Mouse (Mus musculus) liver, adult 2 months (tissue): Measurements from ENCODE around the gene Vwa2. TPM values are rescaled to one million over a fixed set of nuclear protein-coding genes. Genes with fewer than 3 reads are reported as not detected.

Source experiments
- DNase-seq: peaks from one replicate; pipeline ENCODE4 v3.0.0-alpha.2; 2011; ENCODE audit warnings: low read depth, low spot score; ENCODE audit errors: extremely low read depth
- H3K27ac ChIP-seq: fragments of 200-500 bp; replicated peaks from 2 replicates; pipeline ENCODE4 v1.5.1; 2012; ENCODE audit warnings: low read depth, mild to moderate bottlenecking, control low read depth, inconsistent platforms, low read length; ENCODE audit not compliant: insufficient read depth
- H3K27me3 ChIP-seq: fragments of 200-500 bp; 2 replicates; pipeline ENCODE4 v1.6.1; 2012; ENCODE audit warnings: mild to moderate bottlenecking, moderate library complexity, low read length, inconsistent platforms; ENCODE audit not compliant: control insufficient read depth, insufficient read depth
- H3K36me3 ChIP-seq: fragments of 200-500 bp; 2 replicates; pipeline ENCODE4 v1.6.1; 2012; ENCODE audit warnings: low read length, inconsistent platforms; ENCODE audit not compliant: control insufficient read depth, insufficient read depth
- H3K4me1 ChIP-seq: fragments of 200-500 bp; 2 replicates; pipeline ENCODE4 v1.6.1; 2011; ENCODE audit warnings: low read length; ENCODE audit not compliant: control insufficient read depth, insufficient read depth
- H3K4me3 ChIP-seq: fragments of 200-500 bp; 2 replicates; pipeline ENCODE4 v1.5.1; 2011; ENCODE audit warnings: low read depth, mild to moderate bottlenecking, control low read depth, low read length, moderate library complexity; ENCODE audit not compliant: insufficient read depth
- H3K79me2 ChIP-seq: fragments of 200-500 bp; 2 replicates; pipeline ENCODE4 v1.6.1; 2012; ENCODE audit warnings: inconsistent platforms, mild to moderate bottlenecking, low read length, moderate library complexity; ENCODE audit not compliant: control insufficient read depth, insufficient read depth
- H3K9ac ChIP-seq: fragments of 200-500 bp; 2 replicates; pipeline ENCODE4 v1.6.1; 2012; ENCODE audit warnings: low read depth, mild to moderate bottlenecking, control low read depth, inconsistent platforms, low read length
- CTCF ChIP-seq: fragments of 200-500 bp; IDR thresholded peaks from 2 replicates; pipeline ENCODE4 v1.5.1; 2011; ENCODE audit warnings: low read depth, low read length, control low read depth
- POLR2A ChIP-seq: fragments of 200-500 bp; IDR thresholded peaks from 2 replicates; pipeline ENCODE4 v1.6.1; 2011; ENCODE audit warnings: low read length, control low read depth; ENCODE audit not compliant: insufficient read depth; ENCODE audit errors: extremely low read depth
- WGBS: fragments of 180-500 bp; shearing (Covaris S2); methylation state at CpG from one replicate; pipeline ENCODE4 v1.1.7; 2018; 5-methylcytosine and 5-hydroxymethylcytosine counted together
- polyA plus RNA-seq: library from polyadenylated mRNA; depleted of rRNA; stranded (reverse); fragments of >200 nt; gene quantifications from 2 replicates; pipeline ENCODE4 v1.2.3, GENCODE M21; 2012
- total RNA-seq: library from RNA; depleted of rRNA; stranded (reverse); fragments of >200 nt; gene quantifications from 2 replicates; pipeline ENCODE4 v1.2.3, GENCODE M21; 2014

Vwa2 gene
- total and polyA plus RNA-seq, 2 experiments, result not detected

DNA sequence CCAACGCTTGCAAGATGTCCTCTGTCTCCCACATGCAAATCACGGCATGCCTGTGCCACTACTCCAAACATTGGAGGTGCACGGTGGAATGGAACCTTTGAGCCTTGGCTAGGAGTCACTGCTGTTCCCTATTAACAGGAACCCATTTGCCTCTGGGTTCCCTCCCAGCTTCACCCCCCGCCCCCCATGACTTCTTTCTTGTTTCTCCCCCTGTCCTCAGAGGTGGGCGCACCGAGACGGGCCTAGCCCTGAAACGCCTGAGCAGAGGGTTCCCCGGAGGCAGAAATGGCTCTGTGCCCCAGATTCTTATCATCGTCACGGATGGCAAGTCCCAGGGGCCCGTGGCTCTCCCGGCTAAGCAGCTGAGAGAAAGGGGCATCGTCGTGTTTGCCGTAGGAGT is 23.6 kb downstream of the Vwa2 start:
- 82% methylated on average over 16 of the region's 16 CpGs for WGBS
- H3K36me3 ChIP-seq, result no peaks in the 10 kb centered on the region
- no peak for DNase-seq
- TF ChIP-seq POLR2A, result no peak
- no peak for TF ChIP-seq CTCF
- no peak overlapping the region for H3K27ac ChIP-seq
- H3K79me2 ChIP-seq, result no peaks in the 10 kb centered on the region
- H3K4me1 ChIP-seq, result no peaks in the 10 kb centered on the region
- H3K9ac ChIP-seq, result no peak overlapping the region
- no peak overlapping the region for H3K4me3 ChIP-seq
- 0 out of 2 replicates have a peak, but pooled peaks cover 2% of the 10 kb centered on the region for H3K27me3 ChIP-seq

- TF ChIP-seq POLR2A, result no peak
- TF ChIP-seq CTCF, result no peak
- Histone ChIP-seq H3K9ac (no peak overlapping the region), H3K27ac (no peak overlapping the region), H3K4me1 (no peaks in the 10 kb centered on the region), H3K27me3 (peaks cover 3% of the 10 kb centered on the region; the same call in 1 of the 2 replicates), H3K36me3 (no peaks in the 10 kb centered on the region), H3K4me3 (no peak overlapping the region), H3K79me2 (no peaks in the 10 kb centered on the region)
- 66% methylated on average over 3 of the region's 3 CpGs for WGBS
- no peak for DNase-seq
These were observed 30.0 kb downstream of the Vwa2 start for GRCm38 (mm10) chr19:56904095-56904494.

DNA sequence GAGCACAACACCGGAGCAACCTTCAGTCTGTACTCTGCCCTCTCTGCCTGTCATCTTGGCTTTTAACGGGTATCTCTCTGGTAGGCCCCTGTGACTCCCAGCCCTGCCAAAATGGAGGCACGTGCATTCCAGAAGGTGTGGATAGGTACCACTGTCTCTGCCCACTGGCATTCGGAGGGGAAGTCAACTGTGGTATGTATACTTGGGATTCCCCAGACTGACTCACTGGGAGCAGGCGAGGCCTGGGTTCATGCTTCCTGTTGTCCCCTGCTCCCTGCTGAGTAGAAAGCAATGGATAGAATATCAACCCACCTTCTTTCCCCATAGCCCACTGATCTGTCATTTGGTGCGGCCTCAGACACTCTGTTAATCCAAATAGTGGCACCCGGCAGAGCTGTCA is 31.3 kb downstream of the Vwa2 start:
- 82% methylated on average over 7 of the region's 7 CpGs for WGBS
- no peak for TF ChIP-seq POLR2A
- TF ChIP-seq CTCF, result no peak

DNA sequence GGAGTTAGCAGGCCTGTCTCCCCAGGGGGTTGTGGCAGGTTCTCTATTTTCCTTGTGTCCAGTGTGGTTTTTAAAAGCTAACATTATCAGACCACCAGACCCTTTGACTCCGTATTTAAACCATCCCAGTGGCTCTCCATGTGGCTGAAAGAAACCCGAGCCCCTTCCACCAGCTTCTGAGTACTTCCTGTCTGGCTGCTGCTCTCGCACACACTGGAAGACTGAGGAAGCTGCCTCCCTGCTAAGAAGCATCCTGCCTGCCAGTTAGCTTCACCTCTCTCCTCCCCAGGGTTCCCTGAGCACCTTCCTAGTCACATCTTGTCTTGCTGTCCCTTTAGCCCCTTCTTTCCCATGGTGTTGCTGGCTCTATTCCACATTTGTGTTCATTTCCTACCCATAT is 33.8 kb downstream of the Vwa2 start:
- no peak for DNase-seq
- H3K9ac ChIP-seq, result no peak overlapping the region
- 73% methylated on average over 3 of the region's 3 CpGs for WGBS
- H3K27me3 ChIP-seq, result peaks cover 7% of the 10 kb centered on the region; the same call in 1 of the 2 replicates
- H3K4me3 ChIP-seq, result no peak overlapping the region
- no peak overlapping the region for H3K27ac ChIP-seq
- TF ChIP-seq POLR2A (no peak), CTCF (no peak)
- H3K4me1 ChIP-seq, result no peaks in the 10 kb centered on the region
- H3K36me3 ChIP-seq, result no peaks in the 10 kb centered on the region
- H3K79me2 ChIP-seq, result no peaks in the 10 kb centered on the region

More for the DNA sequence above, 31.3 kb downstream of the Vwa2 start:
- Histone ChIP-seq H3K27ac (no peak overlapping the region), H3K9ac (no peak overlapping the region), H3K79me2 (no peaks in the 10 kb centered on the region), H3K36me3 (no peaks in the 10 kb centered on the region), H3K4me1 (no peaks in the 10 kb centered on the region), H3K4me3 (no peak overlapping the region), H3K27me3 (peaks cover 9% of the 10 kb centered on the region; the same call in 1 of the 2 replicates)
- DNase-seq, result no peak

DNA sequence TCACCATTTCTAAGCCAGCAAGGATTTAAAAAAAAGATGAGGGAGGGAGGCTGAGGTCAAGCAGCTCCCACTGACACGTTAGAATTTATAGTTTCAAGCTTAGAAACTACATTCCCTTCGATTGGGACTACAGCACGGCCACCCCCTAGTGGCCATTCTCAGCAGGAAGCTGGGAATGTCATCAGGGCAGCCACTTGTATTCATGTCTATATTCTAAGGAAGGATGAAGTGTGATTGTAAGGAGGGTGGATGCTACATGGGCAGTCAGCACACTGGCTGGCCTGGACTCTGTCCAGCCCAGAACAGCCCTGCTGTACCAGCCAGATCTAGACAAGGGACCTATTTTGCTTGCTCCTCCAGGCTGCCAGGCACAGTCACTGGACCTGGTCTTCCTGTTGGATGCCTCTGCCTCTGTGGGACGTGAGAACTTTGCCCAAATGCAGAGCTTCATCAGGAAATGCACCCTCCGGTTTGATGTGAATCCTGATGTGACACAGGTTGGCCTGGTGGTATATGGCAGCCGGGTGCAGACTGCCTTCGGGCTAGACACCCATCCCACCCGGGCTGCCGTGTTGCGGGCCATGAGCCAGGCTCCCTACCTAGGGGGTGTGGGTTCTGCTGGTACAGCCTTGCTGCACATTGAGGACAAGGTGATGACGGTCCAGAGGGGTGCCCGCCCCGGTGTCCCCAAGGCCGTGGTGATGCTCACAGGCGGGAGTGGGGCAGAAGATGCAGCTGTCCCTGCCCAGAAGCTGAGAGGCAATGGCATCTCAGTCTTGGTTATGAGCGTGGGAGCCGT is 34.6 kb downstream of the Vwa2 start:
- peak; percentile 29 for DNase-seq
- Histone ChIP-seq H3K4me1 (no peaks in the 10 kb centered on the region), H3K36me3 (no peaks in the 10 kb centered on the region), H3K4me3 (no peak overlapping the region), H3K27ac (no peak overlapping the region), H3K27me3 (peaks cover 7% of the 10 kb centered on the region; the same call in 1 of the 2 replicates), H3K79me2 (no peaks in the 10 kb centered on the region), H3K9ac (no peak overlapping the region)
- TF ChIP-seq POLR2A, result no peak
- TF ChIP-seq CTCF, result peak; percentile 81
- 66% methylated on average over 17 of the region's 17 CpGs for WGBS

DNA sequence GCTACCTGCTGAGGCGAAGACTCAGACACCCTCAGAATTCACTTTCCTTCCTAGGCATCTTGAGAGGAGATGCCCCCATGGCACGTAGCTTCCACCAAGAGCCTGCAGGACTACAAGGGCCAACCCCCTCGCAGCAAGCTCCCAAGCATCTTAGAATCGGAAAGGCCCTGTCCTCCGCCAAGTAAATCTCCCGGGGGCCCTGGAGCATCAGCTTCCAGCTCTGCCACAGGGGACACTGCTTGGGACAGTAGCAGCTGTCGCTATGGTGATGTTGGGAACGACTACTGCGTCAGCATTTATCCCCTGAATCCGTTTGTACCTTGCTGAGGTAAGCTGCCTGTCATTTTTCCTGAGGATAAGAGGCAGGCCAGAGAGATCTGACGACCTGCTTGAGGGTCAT is 36.5 kb downstream of the Vwa2 start:
- Histone ChIP-seq H3K4me1 (no peaks in the 10 kb centered on the region), H3K27ac (no peak overlapping the region), H3K27me3 (peaks cover 10% of the 10 kb centered on the region; the same call in 1 of the 2 replicates), H3K9ac (no peak overlapping the region), H3K79me2 (no peaks in the 10 kb centered on the region), H3K4me3 (no peak overlapping the region), H3K36me3 (no peaks in the 10 kb centered on the region)
- TF ChIP-seq POLR2A (no peak), CTCF (no peak)
- no peak for DNase-seq
- 68% methylated on average over 11 of the region's 11 CpGs for WGBS
